Mouse (Mus musculus) stomach, postnatal 0 days (tissue): ENCODE results near the gene Ccdc148.

Experiments
- CTCF ChIP-seq: IDR thresholded peaks from 2 replicates; pipeline ENCODE4 v1.5.1; 2016; ENCODE audit warnings: antibody characterized with exemption, low read depth, mild to moderate bottlenecking, moderate library complexity
- EP300 ChIP-seq: optimal IDR thresholded peaks from 2 replicates; pipeline ENCODE3; 2016; ENCODE audit warnings: antibody characterized with exemption

GRCm38 (mm10) chr2:58829981-58830742 lies 330.3 kb downstream of the Ccdc148 start:
- TF ChIP-seq CTCF (peak; percentile 55), EP300 (no peak)
